Mouse (Mus musculus) stomach, embryonic 14.5 days (tissue): ENCODE data around the gene Paqr4. TPM values are rescaled to one million over a fixed set of nuclear protein-coding genes. Genes with fewer than 3 reads are reported as not detected.
A peak's percentile ranks its signal among the peaks of the same experiment; 100 is the strongest.

Experiments used
- ATAC-seq: fragments of 200-750 bp; cut with Nextera tagmentation; 2 replicates; pipeline ENCODE4 v1.8.0; 2017; ENCODE audit warnings: low read depth, moderate TSS enrichment; ENCODE audit not compliant: insufficient number of reproducible peaks, insufficient read depth, low FRiP score
- H3K27ac ChIP-seq: fragments of 300-500 bp; sonication (generic); 2 replicates; pipeline ENCODE4 v1.5.1; 2014; ENCODE audit warnings: mild to moderate bottlenecking, low read length, moderate library complexity, mixed read lengths
- H3K27me3 ChIP-seq: fragments of 300-500 bp; sonication (generic); 2 replicates; pipeline ENCODE4 v1.6.1; 2014; ENCODE audit warnings: low read length, control low read depth, mixed read lengths; ENCODE audit not compliant: control insufficient read depth, insufficient read depth
- H3K36me3 ChIP-seq: fragments of 300-500 bp; sonication (generic); 2 replicates; pipeline ENCODE4 v1.6.1; 2014; ENCODE audit warnings: mild to moderate bottlenecking, control low read depth, low read length, moderate library complexity, mixed read lengths; ENCODE audit not compliant: control insufficient read depth, insufficient read depth
- H3K4me1 ChIP-seq: fragments of 300-500 bp; sonication (generic); 2 replicates; pipeline ENCODE4 v1.6.1; 2014; ENCODE audit warnings: low read length, control low read depth, mixed read lengths; ENCODE audit not compliant: control insufficient read depth, insufficient read depth
- H3K4me2 ChIP-seq: fragments of 300-500 bp; sonication (generic); replicated peaks from 2 replicates; pipeline ENCODE4 v1.6.1; 2014; ENCODE audit warnings: low read depth, low read length, control low read depth
- H3K4me3 ChIP-seq: fragments of 300-500 bp; sonication (generic); 2 replicates; pipeline ENCODE4 v1.5.1; 2014; ENCODE audit warnings: low read depth, low read length, control low read depth
- H3K9ac ChIP-seq: fragments of 300-500 bp; sonication (generic); replicated peaks from 2 replicates; pipeline ENCODE4 v1.6.1; 2014; ENCODE audit warnings: low read depth, mild to moderate bottlenecking, control low read depth, low read length, moderate library complexity, mixed read lengths
- H3K9me3 ChIP-seq: fragments of 300-500 bp; sonication (generic); 2 replicates; pipeline ENCODE4 v1.6.1; 2016; ENCODE audit warnings: low read depth, low read length, control low read depth; ENCODE audit not compliant: control insufficient read depth
- WGBS: fragments of 180-500 bp; shearing (Covaris S2); extraction: QIAGEN DNeasy Blood & Tissue Kit; methylation state at CpG from one replicate; pipeline ENCODE4 v1.1.7; 2014; 5-methylcytosine and 5-hydroxymethylcytosine counted together
- polyA plus RNA-seq: library from polyadenylated mRNA; unstranded; fragments of >200 nt; fragmentation: Nextera tagmentation; extraction: Ambion mirVana; gene quantifications from 2 replicates; pipeline ENCODE4 v1.2.1, GENCODE M21; 2014

The Paqr4 gene
- polyA plus RNA-seq, 1 experiment from 2014 or later = 24.7 TPM

DNA sequence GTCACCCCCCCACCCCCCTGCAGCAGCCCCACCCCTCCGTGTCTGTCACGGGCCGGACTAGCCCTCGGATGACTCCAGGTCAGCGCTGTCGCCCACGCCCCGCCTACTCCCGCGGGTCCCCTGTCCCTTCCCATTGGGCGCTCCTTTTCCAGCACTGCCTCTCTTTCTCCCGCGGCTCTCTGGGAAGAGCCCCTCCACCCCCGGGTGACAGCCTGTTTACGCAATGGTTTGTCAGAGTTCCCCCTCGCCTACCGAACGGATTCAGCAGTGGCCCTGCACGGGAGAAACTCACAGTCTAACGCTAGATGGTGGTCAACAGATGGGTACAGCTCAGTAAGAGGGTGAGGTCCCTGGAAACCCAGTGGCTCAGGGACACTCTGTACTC lies 13.9 kb downstream of the Paqr4 start:
- Histone ChIP-seq H3K4me2 (peak overlapping the region; percentile 41), H3K4me1 (peaks cover 7% of the 10 kb centered on the region; the same call in 1 of the 2 replicates), H3K27me3 (no peaks in the 10 kb centered on the region), H3K9me3 (no peaks in the 10 kb centered on the region), H3K27ac (peak overlapping the region; percentile 89; the same call in 1 of the 2 replicates), H3K36me3 (no peaks in the 10 kb centered on the region), H3K4me3 (peak overlapping the region; percentile 85), H3K9ac (peak overlapping the region; percentile 68; the same call in 1 of the 2 replicates)
- ATAC-seq = peak; percentile 91
- WGBS = under 1% methylated on average over 20 of the region's 20 CpGs

DNA sequence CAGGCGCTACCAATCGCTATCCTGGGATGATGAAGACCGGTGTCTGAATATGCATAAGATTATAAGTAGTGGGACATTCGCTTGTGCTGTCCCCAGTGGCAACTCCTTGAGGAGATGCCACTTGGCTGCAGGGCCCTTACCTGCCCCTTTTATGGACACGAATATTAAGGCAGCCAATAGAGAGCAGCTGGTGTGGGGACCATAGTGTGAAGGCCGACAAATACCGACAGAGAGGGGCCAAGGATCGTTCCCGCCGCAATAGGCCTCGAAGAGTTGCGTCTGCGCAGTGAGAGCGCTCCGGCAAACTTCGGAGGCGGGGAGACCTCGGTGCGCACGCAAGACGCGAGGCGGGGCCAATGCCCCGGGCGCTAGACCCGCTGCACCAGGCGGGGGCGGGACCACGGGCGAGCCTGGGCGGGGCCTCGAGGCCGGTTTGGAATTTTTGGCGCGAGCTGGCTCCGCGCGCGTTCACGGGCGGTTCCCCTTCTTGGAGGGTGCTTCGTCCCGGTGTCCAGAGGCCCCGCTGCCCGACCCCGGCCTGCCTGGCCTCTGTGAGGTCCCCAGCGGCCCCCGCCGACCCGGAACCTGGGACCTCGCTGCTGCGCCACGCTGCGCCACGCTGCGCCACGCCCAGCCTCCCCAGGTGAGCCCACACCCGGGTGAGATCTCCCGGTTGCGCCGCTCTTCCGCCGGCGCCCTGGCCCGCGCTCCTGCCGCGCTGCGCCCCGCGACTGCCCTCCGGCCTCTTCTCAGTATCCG lies 14.5 kb downstream of the Paqr4 start, which contains the start of gene Pkmyt1:
Gene Pkmyt1 (plus strand): TSS at position 338 of the 759 bp plus-strand sequence.
- Histone ChIP-seq H3K27me3 (no peaks in the 10 kb centered on the region), H3K4me3 (peak within 1 kb of the TSS; percentile 85), H3K4me1 (peaks cover 7% of the 10 kb centered on the region; the same call in 1 of the 2 replicates), H3K27ac (peak within 1 kb of the TSS; percentile 89), H3K4me2 (peak within 1 kb of the TSS; percentile 41), H3K36me3 (no peaks in the 10 kb centered on the region), H3K9ac (peak within 1 kb of the TSS; percentile 68), H3K9me3 (no peaks in the 10 kb centered on the region)
- 1% methylated on average over 64 of the region's 73 CpGs for WGBS
- peak; percentile 90 for ATAC-seq

DNA sequence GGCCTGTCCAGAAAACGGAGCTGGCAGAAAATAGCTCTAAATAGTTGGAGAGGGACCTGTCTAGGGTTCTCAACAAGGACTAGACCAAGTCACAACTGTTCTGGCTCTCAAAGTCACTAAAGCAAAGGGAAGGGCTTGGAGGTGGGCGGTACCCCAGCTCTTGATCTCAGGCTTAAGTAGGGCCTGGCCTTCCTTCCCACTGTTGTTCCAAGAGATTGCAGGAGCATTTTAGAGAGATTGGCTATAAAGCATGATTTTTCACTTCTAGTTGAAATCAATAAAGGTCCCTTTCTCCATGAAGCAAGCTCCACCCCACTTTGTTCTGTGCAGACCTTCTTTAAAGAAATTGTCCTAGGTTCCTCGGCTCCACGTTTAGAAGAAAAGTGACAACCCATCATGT lies 15.2 kb downstream of the Paqr4 start:
- no peak for ATAC-seq

DNA sequence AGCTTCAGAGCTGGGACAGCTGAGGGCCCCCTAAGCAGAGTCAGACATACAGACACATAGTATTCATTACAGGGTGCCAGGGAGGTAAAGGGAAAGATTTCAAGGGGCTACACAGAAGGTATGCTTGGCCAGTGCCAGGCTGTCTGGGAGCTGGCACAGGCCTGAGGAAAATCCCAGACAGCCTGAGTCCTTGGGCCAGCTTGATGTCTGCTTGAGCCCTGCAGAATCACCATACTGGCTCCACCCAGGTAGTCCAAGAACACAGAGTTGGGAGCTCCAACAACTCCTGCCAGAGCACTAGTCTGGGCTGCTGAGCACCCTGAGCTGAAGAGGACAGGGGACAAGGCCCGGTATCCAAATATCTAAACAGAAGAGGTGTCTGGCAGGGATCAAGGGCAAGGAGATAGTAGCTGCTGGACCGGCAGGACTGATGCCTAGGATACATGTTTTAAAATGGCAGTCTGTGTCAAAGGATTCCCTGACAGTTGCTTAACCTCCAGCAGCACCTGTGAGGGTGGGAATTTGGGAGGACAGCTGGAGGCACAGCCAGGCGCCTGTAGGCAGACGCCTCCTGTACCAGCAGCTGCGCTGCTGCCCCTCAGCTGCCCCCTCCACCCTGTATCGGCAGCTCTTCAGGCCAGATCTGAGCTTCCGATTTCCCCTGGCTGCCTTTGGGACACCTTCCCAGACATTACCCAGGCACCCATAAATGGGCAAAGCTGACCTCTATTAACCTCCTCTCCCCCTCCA lies 18.1 kb downstream of the Paqr4 start, which contains the start of gene 1520401A03Rik:
Gene 1520401A03Rik (minus strand): TSS at position 408 of the 750 bp plus-strand sequence.
- WGBS = 68% methylated on average over 7 of the region's 7 CpGs
- no peak within 1 kb of the TSS for H3K9ac ChIP-seq
- no peak within 1 kb of the TSS for H3K27ac ChIP-seq
- no peaks in the 10 kb centered on the region for H3K9me3 ChIP-seq
- ATAC-seq = no peak
- peaks cover 5% of the 10 kb centered on the region; the same call in 1 of the 2 replicates for H3K4me1 ChIP-seq
- no peak within 1 kb of the TSS for H3K4me3 ChIP-seq
- H3K27me3 ChIP-seq = no peaks in the 10 kb centered on the region
- no peaks in the 10 kb centered on the region for H3K36me3 ChIP-seq
- H3K4me2 ChIP-seq = no peak within 1 kb of the TSS

More for the DNA sequence above, 15.2 kb downstream of the Paqr4 start:
- peak overlapping the region; percentile 41 for H3K4me2 ChIP-seq
- H3K27me3 ChIP-seq = no peaks in the 10 kb centered on the region
- 51% methylated on average over 4 of the region's 4 CpGs for WGBS
- H3K9me3 ChIP-seq = no peaks in the 10 kb centered on the region
- H3K27ac ChIP-seq = peak overlapping the region; percentile 21; the same call in 1 of the 2 replicates
- H3K4me1 ChIP-seq = peaks cover 7% of the 10 kb centered on the region; the same call in 1 of the 2 replicates
- H3K4me3 ChIP-seq = peak overlapping the region; percentile 85; the same call in 1 of the 2 replicates
- H3K9ac ChIP-seq = peak overlapping the region; percentile 25; the same call in 1 of the 2 replicates
- H3K36me3 ChIP-seq = no peaks in the 10 kb centered on the region

DNA sequence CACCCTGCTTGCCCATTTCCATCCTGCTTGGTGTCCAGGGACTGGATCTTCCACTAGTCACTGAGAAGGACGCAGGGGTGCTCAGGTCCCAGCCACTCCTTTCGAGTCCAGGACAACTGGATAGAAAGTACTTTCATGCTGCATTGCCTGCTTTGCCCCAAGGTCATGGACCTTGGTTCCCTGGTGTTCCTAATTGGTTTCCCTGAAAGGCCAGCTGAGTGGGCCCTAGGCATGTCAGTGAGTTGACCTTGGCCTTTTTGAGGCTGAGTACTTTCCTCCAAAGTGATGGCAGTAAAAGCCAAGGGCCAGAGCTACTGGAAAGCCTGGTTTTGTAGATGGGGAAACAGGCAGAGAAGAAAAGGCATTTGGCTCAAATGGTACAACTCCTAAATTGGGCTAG lies 18.8 kb downstream of the Paqr4 start:
- H3K4me1 ChIP-seq = no peaks in the 10 kb centered on the region
- WGBS = 92% methylated on average over 2 of the region's 2 CpGs
- no peaks in the 10 kb centered on the region for H3K36me3 ChIP-seq
- no peaks in the 10 kb centered on the region for H3K9me3 ChIP-seq
- no peak overlapping the region for H3K4me2 ChIP-seq
- H3K27me3 ChIP-seq = no peaks in the 10 kb centered on the region
- no peak overlapping the region for H3K9ac ChIP-seq
- H3K27ac ChIP-seq = no peak overlapping the region
- ATAC-seq = no peak
- H3K4me3 ChIP-seq = no peak overlapping the region

DNA sequence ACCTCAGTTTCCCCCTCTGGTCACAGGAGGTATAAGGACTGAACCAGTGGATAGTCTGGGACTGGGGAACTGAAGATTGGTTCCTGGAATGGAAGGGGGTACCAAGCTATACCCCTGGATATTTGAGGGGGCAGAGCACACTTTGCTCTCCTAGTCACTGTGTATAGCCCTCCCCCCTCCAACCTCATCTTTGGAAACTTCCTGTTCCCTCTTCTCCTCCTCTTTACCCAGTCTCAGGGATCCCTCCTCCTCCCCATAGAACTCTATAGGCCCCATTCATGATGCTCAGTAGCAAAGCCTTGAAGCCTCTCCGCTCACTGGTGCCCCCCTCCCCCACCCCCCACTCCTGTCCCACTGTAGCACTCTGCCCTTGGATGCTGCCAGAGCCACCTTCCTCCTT lies 21.2 kb downstream of the Paqr4 start:
- ATAC-seq = no peak
- Histone ChIP-seq H3K9me3 (no peaks in the 10 kb centered on the region), H3K27me3 (no peaks in the 10 kb centered on the region), H3K4me3 (no peak overlapping the region), H3K9ac (no peak overlapping the region), H3K27ac (no peak overlapping the region), H3K4me1 (no peaks in the 10 kb centered on the region), H3K36me3 (no peaks in the 10 kb centered on the region), H3K4me2 (no peak overlapping the region)
- 20% methylated on average over 1 of the region's 1 CpGs for WGBS

DNA sequence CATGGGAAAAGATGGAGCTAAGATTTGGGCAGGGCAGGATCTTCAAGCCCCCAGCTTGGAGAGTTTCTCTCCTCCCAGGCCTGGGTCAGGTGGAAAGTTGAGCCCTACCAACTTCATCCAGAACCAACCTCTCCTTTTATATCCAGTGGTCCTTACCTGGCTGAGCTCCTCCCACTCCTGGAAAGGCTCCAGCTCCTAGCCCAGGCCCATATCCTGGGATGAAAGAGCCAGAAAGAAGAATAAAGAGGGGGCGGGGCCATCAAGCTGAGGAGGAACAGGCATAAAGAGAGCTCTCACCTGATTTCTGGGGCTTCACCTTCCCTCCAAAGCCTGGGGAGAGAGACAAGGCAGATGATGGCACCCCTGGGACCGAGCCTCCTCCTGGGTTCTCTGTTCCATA lies 23.7 kb downstream of the Paqr4 start:
- no peak overlapping the region for H3K9ac ChIP-seq
- H3K36me3 ChIP-seq = no peaks in the 10 kb centered on the region
- H3K9me3 ChIP-seq = no peaks in the 10 kb centered on the region
- no peaks in the 10 kb centered on the region for H3K27me3 ChIP-seq
- no peak overlapping the region for H3K4me2 ChIP-seq
- 71% methylated on average over 2 of the region's 2 CpGs for WGBS
- H3K27ac ChIP-seq = no peak overlapping the region
- no peak overlapping the region for H3K4me3 ChIP-seq
- ATAC-seq = no peak
- H3K4me1 ChIP-seq = no peaks in the 10 kb centered on the region

DNA sequence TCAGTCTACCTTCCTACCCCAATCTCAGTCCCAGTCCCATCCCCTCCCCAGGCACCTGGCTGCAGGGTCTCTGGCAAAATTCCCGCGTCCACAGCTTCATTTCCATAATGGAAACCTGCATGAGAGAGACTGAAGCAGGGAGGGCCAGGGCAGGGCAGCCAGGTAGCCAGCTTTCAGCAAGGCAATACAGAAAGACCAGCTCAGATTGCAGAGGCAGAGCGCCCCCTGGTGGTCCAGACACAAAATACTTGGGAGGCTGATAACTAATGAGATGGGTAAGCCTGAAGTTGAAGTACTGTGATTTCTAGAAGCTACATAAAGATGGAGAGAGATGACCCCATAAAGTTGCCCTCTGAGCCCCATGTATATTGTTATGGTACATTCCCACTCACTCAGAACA lies 34.5 kb downstream of the Paqr4 start:
- Histone ChIP-seq H3K9ac (no peak overlapping the region), H3K4me2 (no peak overlapping the region), H3K9me3 (no peaks in the 10 kb centered on the region), H3K36me3 (no peaks in the 10 kb centered on the region), H3K27ac (no peak overlapping the region), H3K4me1 (peaks cover 6% of the 10 kb centered on the region; the same call in 1 of the 2 replicates), H3K4me3 (no peak overlapping the region), H3K27me3 (no peaks in the 10 kb centered on the region)
- ATAC-seq = no peak
- WGBS = 0% methylated on average over 3 of the region's 3 CpGs
